Mouse (Mus musculus): ENCODE measurements at regions not wholly inside any gene's neighbourhood (a gene's known extent, or its start where the extent isn't known, plus 50 kb on each side); places are given as distances from the start of the nearest gene placed in this dataset.
"Not testable (repeated sequence)": the region's sequence is repeated elsewhere in the genome, so short reads cannot be mapped to it uniquely, and the experiment has no call there.

DNA sequence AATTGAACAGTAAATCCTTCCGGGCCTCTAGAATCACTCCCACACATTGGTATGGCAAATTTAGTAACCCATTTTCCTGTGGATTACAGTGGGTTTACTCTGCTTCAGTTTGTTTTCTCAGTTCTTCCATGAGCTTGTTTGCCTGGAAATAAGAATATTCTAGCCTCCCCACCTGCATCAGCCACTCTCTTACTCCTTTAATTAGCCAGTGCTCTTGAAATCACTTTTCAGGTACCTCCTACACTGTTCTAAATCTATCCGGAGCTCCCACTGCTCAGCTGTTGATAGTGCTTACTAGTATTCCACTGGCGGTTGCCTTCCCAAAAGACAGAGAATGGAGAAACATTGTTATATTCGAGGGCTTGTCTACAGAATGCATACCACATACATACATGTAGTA lies 167.1 kb downstream of the Htr7 start:
- no peak for DNase-seq (ENCODE audit: low spot score)

DNA sequence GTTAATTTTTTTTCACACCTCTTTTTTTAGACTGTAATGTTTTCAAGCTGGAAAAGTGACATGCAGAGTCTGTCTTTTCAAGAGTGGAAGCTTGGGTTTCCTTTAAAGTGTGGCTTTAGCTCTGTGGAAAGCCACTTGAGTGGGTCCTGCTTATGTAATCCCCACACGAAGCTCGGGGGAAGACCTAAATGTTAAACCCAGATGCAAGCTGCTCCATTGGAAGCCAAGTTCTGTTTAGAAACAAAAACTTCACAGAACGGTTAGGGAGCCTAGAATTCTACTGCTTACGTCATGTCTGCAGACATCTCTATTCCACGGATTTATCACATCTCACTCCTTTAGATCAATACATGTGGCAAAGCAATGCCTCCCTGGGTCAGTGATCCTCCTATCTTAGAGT lies 171.0 kb downstream of the Htr7 start:
- DNase-seq (ENCODE audit: low spot score) = no peak

- DNase-seq (ENCODE audit: low spot score) = no peak
These were observed 175.4 kb downstream of the Htr7 start for GRCm38 (mm10) chr19:35881810-35882485.

DNA sequence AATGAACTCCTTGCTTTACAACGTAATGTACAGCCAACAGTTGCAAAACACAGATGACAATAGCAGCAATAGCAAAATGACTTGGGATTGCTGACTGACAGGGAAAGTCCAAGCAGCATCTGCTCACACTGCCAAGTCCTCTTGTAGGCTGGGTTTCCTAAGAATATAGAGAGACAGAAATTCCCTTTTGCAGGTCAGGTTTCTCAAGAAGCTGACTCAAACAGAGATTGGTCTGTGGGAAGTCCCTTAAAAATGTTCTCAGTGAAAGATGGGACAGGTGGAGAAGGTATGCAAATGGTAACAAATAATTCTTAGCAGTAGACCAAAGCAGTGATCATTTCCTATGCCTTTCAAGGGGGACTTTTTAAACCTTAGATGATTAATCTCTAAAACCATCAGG lies 181.8 kb downstream of the Htr7 start:
- no peak for DNase-seq (ENCODE audit: low spot score)

DNA sequence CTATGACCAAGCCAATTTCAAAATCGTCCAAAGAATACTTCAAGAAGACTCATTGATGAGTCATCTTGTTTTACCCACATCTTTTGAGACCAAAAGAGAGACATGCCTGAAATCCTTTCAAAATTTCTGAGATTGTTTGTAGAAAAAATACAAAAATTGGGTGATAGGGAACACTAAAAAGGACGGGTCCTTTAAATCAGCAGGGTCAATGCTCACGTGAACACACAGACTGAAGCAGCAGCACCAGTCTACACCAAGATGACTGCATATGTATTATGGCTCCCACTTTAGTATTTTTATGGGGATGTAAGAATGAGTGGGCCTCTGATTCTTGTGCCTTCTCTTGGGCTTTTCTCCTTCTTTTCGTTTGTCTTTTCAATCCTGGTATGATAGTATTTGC lies 186.6 kb downstream of the Htr7 start:
- no peak for DNase-seq (ENCODE audit: low spot score)

GRCm38 (mm10) chr19:35868543-35868942 lies 188.8 kb downstream of the Htr7 start:
- no peak for DNase-seq (ENCODE audit: low spot score)

- DNase-seq (ENCODE audit: low spot score) = no peak
These were observed 194.3 kb downstream of the Htr7 start for GRCm38 (mm10) chr19:35863049-35863448.

- DNase-seq (ENCODE audit: low spot score) = no peak
These were observed 195.9 kb downstream of the Htr7 start for GRCm38 (mm10) chr19:35861421-35861820.

DNA sequence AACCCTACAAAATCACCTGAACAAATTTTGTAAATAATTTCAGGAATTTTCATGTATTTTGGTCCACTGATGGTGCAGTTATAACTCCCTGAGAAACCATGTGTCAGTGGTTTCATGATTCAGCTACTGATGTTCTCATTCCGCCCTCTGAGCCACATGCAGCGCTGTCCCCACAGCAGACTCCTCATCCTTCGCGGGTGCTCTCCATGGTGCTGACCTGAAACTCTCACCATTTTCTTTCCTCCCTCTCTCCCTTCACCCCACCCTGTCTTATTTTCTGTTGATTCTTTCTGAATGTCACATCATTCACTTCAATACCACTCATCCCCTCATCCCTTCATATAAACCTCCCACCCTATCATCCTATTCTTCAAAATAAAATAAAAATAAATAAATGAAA lies 224.3 kb downstream of the Htr7 start:
- DNase-seq (ENCODE audit: low spot score) = no peak

DNA sequence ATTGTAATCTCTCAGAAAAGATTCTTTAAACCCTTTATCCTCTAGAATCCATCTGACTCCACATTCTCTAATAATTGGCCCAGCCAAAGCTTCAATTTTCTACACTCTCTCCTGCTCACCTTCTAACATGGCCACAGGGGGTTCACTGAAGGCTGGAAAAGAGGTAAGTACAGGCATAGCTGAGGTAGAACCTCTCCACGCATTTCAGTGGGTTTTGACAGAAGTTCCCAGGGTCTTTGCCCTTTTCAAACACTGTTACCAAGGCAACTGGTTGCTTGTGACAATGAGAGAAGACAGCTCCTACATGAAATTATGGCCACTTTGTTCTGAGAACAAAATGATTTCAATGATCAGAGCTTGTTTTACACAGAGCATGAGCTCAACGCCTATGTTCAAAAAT lies 231.2 kb downstream of the Htr7 start:
- no peak for DNase-seq (ENCODE audit: low spot score)

DNA sequence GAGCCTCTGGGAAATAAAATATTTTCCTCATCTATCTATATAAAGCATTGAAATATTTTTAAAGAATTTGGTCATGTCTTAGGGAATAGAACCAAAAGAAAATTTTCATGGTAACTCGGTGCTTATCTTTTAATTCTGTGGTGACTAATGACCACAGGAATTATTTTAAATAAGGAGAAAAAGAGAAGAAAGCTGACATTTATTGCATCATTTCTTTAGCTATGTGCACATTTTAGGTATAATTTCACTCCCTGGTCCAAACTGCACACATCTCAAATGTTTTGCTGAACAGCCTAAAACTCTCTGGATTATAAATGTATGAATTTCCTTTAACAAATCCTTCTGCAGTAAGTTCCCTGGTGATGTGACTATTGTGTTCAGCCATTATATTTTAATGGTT lies 237.7 kb downstream of the Htr7 start:
- no peak for DNase-seq (ENCODE audit: low spot score)

GRCm38 (mm10) chr19:35794661-35795060 lies 262.6 kb downstream of the Htr7 start:
- DNase-seq (ENCODE audit: low spot score) = no peak

GRCm38 (mm10) chr19:35787246-35788021 lies 269.9 kb downstream of the Htr7 start:
- no peak for DNase-seq (ENCODE audit: low spot score)

GRCm38 (mm10) chr19:35761750-35762149 lies 295.6 kb downstream of the Htr7 start:
- not testable (repeated sequence) for DNase-seq (ENCODE audit: low spot score)

DNA sequence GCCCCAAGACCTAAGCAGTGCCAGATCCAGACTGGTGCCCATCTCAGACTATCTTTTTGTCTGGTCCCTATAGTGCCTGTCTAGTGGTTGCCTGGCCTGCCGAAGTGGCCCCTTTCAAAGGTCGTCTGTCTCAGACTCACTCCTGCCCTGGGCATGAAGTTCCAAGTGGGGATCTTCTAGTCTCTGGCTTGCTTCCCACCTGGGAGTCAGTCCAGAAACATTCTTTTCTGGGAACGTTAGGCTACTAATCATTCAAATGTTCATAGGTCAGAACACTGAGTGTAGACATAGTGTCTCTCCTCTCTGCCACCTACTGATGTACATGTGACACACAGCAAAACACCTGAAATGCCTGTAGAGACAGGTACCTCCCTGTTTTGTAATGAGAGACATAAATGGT lies 297.6 kb downstream of the Htr7 start:
- DNase-seq (ENCODE audit: low spot score) = peak; percentile 81

DNA sequence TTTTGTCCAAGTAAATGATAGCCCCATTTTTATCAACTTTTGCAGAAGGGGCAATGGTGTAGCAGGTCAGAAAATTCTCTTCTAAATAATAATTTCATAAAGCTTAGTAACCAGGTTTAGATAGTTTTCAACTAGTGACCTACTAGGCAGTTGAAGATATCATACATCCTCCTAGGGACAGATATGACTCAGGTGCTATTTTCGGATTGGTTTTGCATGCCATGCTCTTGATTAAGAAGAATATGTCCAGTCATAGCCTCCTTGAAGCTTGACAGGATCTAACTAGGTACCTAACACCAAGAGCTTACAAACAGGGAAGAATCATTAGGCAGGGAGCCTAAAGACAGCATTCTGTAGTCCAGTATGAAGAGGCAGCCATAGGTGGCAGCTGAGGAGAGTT lies 301.8 kb downstream of the Htr7 start:
- DNase-seq (ENCODE audit: low spot score) = peak; percentile 25

- no peak for DNase-seq (ENCODE audit: low spot score)
These were observed 321.6 kb downstream of the Htr7 start for GRCm38 (mm10) chr19:35735754-35736153.

- no peak for DNase-seq (ENCODE audit: low spot score)
These were observed 328.8 kb downstream of the Htr7 start for GRCm38 (mm10) chr19:35728436-35729060.
